Mouse (Mus musculus) layer of hippocampus, adult 2 months (tissue): Measurements from ENCODE around the gene Mrps35. TPM values are rescaled to one million over a fixed set of nuclear protein-coding genes. Genes with fewer than 3 reads are reported as not detected.

Experiments
- DNase-seq, 2 experiments: peaks; one replicate each; pipeline ENCODE4 v3.0.0; 2022; ENCODE audit warnings: low spot score in 2 of 2
- H3K27ac ChIP-seq: fragments of 200-600 bp; 2 replicates; pipeline ENCODE4 v1.8.1; 2022
- H3K4me3 ChIP-seq: fragments of 200-600 bp; 2 replicates; pipeline ENCODE4 v1.8.1; 2022; ENCODE audit warnings: mild to moderate bottlenecking
- CTCF ChIP-seq: fragments of 200-600 bp; conservative IDR thresholded peaks from 2 replicates; pipeline ENCODE4 v1.8.1; 2022; ENCODE audit warnings: antibody characterized with exemption, mild to moderate bottlenecking, moderate library complexity
- total RNA-seq, 2 experiments: library from RNA; stranded (reverse); gene quantifications; 2 replicates each; pipeline ENCODE4 v1.2.3; 2021

Gene Mrps35
- total RNA-seq, 2 experiments from 2014 or later: 41.7 to 54.8 TPM

- DNase-seq: no peak
- TF ChIP-seq CTCF: no peak
- Histone ChIP-seq H3K4me3 (no peak overlapping the region), H3K27ac (0 out of 2 replicates have a peak overlapping the region, but pooled peaks have one; percentile 23)
These were observed 57.1 kb downstream of the Mrps35 start for GRCm38 (mm10) chr6:147099458-147100277.

DNA sequence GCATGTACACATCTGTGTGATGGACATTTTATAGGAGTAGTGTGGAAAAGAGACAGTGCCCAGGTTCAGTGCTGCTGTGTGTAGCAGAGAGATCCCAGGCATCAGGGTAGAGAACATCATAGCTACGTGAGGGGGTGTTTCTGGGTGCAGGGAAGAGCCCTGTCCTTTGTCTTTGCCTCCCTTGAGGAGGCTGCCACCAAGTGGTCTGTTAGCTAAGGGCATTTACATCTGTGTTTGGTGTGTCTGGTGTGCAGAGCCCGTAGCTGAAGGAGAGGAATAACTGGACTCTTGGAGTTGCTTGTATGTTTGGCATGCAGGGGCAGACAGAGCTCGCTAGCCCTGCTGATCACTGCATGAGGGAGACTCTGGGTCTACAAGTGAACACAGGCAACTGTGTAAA, 59.7 kb downstream of the Mrps35 start:
- no peak for DNase-seq
- Histone ChIP-seq H3K27ac (no peak overlapping the region), H3K4me3 (no peak overlapping the region)
- TF ChIP-seq CTCF: peak; percentile 42

GRCm38 (mm10) chr6:147105529-147105928, 63.0 kb downstream of the Mrps35 start:
- H3K27ac ChIP-seq: no peak overlapping the region
- no peak overlapping the region for H3K4me3 ChIP-seq
- DNase-seq: no peak
- no peak for TF ChIP-seq CTCF

DNA sequence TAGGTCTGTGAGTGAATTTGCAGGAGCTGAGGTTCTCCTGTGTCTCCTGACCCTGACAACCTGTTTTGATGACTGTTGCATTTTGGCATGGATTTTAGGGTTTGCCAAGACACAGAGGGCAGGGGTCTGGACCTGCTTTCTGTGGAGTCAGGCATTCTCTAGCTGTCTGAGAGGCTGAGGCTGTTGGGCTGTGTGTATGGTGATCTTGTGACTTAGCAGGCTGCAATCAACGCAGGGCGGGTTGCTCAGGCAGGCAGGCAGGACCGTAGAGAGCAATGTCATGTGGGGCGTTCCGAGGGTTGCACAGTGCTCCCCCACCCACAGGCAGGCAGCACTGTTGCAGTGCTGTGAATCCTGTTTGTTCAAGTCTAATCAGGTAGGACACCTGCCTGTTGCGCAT, 64.2 kb downstream of the Mrps35 start:
- Histone ChIP-seq H3K27ac (no peak overlapping the region), H3K4me3 (no peak overlapping the region)
- TF ChIP-seq CTCF: no peak
- no peak for DNase-seq

DNA sequence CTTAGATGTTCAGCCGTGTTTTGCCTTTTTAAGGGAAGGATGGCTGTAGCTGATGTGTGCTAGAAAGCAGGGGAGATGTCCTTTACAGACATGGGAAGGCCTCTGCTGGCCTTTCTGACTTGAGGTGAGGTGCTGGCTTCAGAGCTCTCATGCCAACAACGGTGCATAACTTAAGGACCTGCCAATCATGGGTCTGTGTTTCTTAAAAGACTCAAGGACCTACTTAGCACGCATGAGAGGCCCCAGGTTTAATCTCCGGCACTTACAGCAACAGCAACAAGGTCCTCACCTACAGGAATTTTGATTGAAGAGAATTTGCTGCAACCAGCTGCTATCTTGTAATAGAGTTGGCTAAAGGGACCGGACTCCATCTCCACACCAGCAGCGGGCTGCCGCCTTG, 66.7 kb downstream of the Mrps35 start:
- H3K4me3 ChIP-seq: no peak overlapping the region
- no peak for TF ChIP-seq CTCF
- no peak overlapping the region for H3K27ac ChIP-seq
- peak in 1 of 2 experiments; percentile 5 for DNase-seq

GRCm38 (mm10) chr6:147116579-147116978, 74.0 kb downstream of the Mrps35 start:
- Histone ChIP-seq H3K4me3 (no peak overlapping the region), H3K27ac (no peak overlapping the region)
- DNase-seq: peak; percentile 68 to 93
- TF ChIP-seq CTCF: peak; percentile 95

DNA sequence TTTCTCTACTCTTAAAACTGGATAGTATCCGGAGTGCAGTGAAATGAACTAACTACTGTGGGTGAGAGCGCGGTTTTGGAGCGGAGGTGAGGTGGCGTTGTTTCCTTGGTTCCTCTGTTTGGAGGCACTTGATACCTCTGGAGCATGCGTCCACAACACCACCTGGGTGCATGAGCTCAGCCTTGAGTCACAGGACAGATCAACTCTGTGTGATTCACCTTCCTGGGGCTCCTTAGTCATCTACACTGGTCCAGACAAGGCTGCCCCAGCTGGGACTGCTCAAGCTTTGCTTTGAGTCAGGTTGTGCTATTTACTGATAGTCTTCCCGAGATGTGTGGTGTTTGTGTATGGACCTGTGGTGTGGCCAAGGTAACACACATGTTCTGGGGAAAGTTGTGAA, 75.2 kb downstream of the Mrps35 start:
- no peak for DNase-seq
- H3K4me3 ChIP-seq: no peak overlapping the region
- no peak overlapping the region for H3K27ac ChIP-seq
- TF ChIP-seq CTCF: no peak

DNA sequence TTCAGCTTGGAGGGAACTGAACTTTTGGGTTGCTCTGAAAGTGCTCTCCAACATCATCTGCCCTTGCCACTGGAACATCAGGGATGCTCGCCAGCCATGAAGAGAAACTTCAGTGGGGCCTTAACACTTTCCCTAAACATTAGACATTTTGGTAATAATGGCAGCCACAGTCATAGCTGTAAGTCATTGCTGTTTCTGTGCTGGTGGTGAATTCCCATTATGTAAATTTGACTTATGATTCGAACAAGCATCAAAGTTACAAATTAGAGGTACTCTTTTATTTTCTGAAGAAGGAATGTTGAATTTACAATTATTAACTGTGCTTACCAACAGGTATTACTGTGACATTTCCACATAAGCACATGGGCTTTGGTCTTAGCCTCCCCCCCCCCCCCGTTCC, 75.6 kb downstream of the Mrps35 start:
- DNase-seq: no peak
- TF ChIP-seq CTCF: no peak
- Histone ChIP-seq H3K4me3 (no peak overlapping the region), H3K27ac (no peak overlapping the region)

DNA sequence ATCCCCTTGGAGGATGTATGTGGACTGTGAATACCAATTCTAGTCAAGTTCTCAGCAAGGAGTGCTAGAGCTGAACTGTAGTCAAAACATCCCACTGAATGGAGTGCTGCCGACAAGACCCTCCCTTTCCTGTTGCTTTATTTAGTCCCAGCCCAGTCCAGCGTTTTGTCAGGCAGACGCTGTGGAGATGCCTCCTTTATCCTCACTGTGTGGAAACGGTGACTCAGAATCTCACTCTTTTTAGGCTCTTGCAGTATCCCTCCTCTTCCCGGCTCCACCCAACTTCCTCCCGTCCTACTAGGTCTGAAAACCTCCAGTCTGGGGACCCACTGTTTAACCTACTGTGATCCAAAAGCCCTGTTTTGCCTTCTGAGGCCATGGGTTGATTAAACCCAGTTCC, 78.8 kb downstream of the Mrps35 start:
- Histone ChIP-seq H3K4me3 (no peak overlapping the region), H3K27ac (no peak overlapping the region)
- no peak for DNase-seq
- no peak for TF ChIP-seq CTCF

Other genes starting within 250 kb of the Mrps35 start
- gene Arntl2, start 246.7 kb upstream of the Mrps35 start, total RNA-seq: 10 to 100 TPM in 1 of 2 experiments, 1 to 10 TPM in 1; 9.0 to 10.4 TPM
- not detected for gene Smco2, start 192.7 kb upstream of the Mrps35 start, total RNA-seq
- gene Ppfibp1, start 154.3 kb upstream of the Mrps35 start, total RNA-seq: 10 to 100 TPM; 35.3 to 40.6 TPM
- gene 1700034J05Rik, start 88.3 kb upstream of the Mrps35 start, total RNA-seq: not detected
- gene Rep15, start 10.2 kb upstream of the Mrps35 start, total RNA-seq: 1 to 10 TPM; 1.1 to 2.1 TPM
- under 1 TPM in 1 of 2 experiments, not detected in 1; 0.77 TPM for gene Mansc4, start 44.3 kb downstream of the Mrps35 start, total RNA-seq
- gene Klhl42, start 48.6 kb downstream of the Mrps35 start, total RNA-seq: 10 to 100 TPM; 17.3 to 19.8 TPM
- gene Pthlh, start 221.4 kb downstream of the Mrps35 start, total RNA-seq: 1 to 10 TPM; 1.4 to 2.0 TPM